Mouse (Mus musculus) hindbrain, embryonic 15.5 days (tissue): Measurements from ENCODE around the gene Trim44. TPM values are rescaled to one million over a fixed set of nuclear protein-coding genes. Genes with fewer than 3 reads are reported as not detected.
A peak's percentile ranks its signal among the peaks of the same experiment; 100 is the strongest.

Source experiments
- ATAC-seq: fragments of 200-750 bp; cut with Nextera tagmentation; 2 replicates; pipeline ENCODE4 v1.8.0; 2017; ENCODE audit warnings: low read depth, moderate number of reproducible peaks, moderate TSS enrichment; ENCODE audit not compliant: low FRiP score
- H3K27ac ChIP-seq: fragments of 300-500 bp; sonication (generic); replicated peaks from 2 replicates; pipeline ENCODE4 v1.5.1; 2015; ENCODE audit warnings: mild to moderate bottlenecking, inconsistent platforms
- H3K27me3 ChIP-seq: fragments of 300-500 bp; sonication (generic); 2 replicates; pipeline ENCODE4 v1.6.1; 2015; ENCODE audit warnings: control low read depth, inconsistent platforms
- H3K36me3 ChIP-seq: fragments of 300-500 bp; sonication (generic); 2 replicates; pipeline ENCODE4 v1.6.1; 2015; ENCODE audit warnings: control low read depth, inconsistent platforms
- H3K4me1 ChIP-seq: fragments of 300-500 bp; sonication (generic); replicated peaks from 2 replicates; pipeline ENCODE4 v1.6.1; 2015; ENCODE audit warnings: control low read depth, inconsistent platforms
- H3K4me2 ChIP-seq: fragments of 300-500 bp; sonication (generic); 2 replicates; pipeline ENCODE4 v1.6.1; 2015; ENCODE audit warnings: moderate library complexity, mild to moderate bottlenecking, inconsistent platforms
- H3K4me3 ChIP-seq: fragments of 300-500 bp; sonication (generic); 2 replicates; pipeline ENCODE4 v1.5.1; 2015; ENCODE audit warnings: mild to moderate bottlenecking, inconsistent platforms
- H3K9ac ChIP-seq: fragments of 300-500 bp; sonication (generic); 2 replicates; pipeline ENCODE4 v1.6.1; 2015; ENCODE audit warnings: inconsistent platforms
- H3K9me3 ChIP-seq: fragments of 300-500 bp; sonication (generic); 2 replicates; pipeline ENCODE4 v1.6.1; 2016; ENCODE audit warnings: control low read depth, inconsistent platforms
- WGBS: fragments of 180-500 bp; shearing (Covaris S2); methylation state at CpG from one replicate; pipeline ENCODE4 v1.1.7; 2015; 5-methylcytosine and 5-hydroxymethylcytosine counted together
- polyA plus RNA-seq: library from polyadenylated mRNA; unstranded; fragments of >200 nt; fragmentation: Nextera tagmentation; extraction: Ambion mirVana; gene quantifications from 2 replicates; pipeline ENCODE4 v1.2.1, GENCODE M21; 2015

Gene Trim44
- polyA plus RNA-seq, 1 experiment from 2014 or later = 63.5 TPM

GRCm38 (mm10) chr2:102267582-102268339 is 139.9 kb downstream of the Trim44 start:
- no peaks in the 10 kb centered on the region for H3K27me3 ChIP-seq
- no peak overlapping the region for H3K9ac ChIP-seq
- no peak overlapping the region for H3K27ac ChIP-seq
- WGBS = 75% methylated on average over 13 of the region's 13 CpGs
- H3K4me3 ChIP-seq = no peak overlapping the region
- no peaks in the 10 kb centered on the region for H3K9me3 ChIP-seq
- no peak for ATAC-seq
- no peak overlapping the region for H3K4me2 ChIP-seq
- no peaks in the 10 kb centered on the region for H3K36me3 ChIP-seq
- H3K4me1 ChIP-seq = no peaks in the 10 kb centered on the region

DNA sequence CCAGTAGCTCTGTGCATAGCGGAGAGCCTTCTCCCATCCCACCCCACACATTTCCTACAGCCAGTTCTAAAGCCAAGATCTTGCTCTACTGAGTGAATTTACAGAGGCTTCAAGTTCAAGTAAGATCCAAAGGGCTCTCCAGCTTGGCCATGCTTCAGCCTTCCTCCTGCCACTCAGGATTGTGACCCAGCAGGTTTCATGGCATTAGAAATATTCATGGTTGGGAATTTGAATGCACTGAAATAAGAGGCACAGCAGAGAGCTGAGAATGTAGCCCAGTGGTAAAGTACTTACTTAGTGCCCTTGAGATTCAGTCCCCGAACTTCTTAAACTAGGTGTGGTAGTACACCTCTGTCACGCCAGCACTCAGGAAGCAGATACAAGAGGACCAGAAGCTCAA is 140.7 kb downstream of the Trim44 start:
- Histone ChIP-seq H3K4me3 (no peak overlapping the region), H3K27ac (no peak overlapping the region), H3K4me2 (no peak overlapping the region), H3K27me3 (no peaks in the 10 kb centered on the region), H3K9ac (no peak overlapping the region), H3K4me1 (no peaks in the 10 kb centered on the region), H3K36me3 (no peaks in the 10 kb centered on the region), H3K9me3 (no peaks in the 10 kb centered on the region)
- WGBS = 87% methylated on average over 3 of the region's 3 CpGs
- no peak for ATAC-seq

- Histone ChIP-seq H3K4me1 (peaks cover 20% of the 10 kb centered on the region), H3K36me3 (no peaks in the 10 kb centered on the region), H3K27ac (no peak overlapping the region), H3K4me2 (peak overlapping the region; percentile 36), H3K4me3 (0 out of 2 replicates have a peak overlapping the region, but pooled peaks have one; percentile 3), H3K27me3 (no peaks in the 10 kb centered on the region), H3K9ac (no peak overlapping the region), H3K9me3 (no peaks in the 10 kb centered on the region)
- 23% methylated on average over 13 of the region's 13 CpGs for WGBS
- peak; percentile 57; the same call in 1 of the 2 replicates for ATAC-seq
Observed at GRCm38 (mm10) chr2:102259139-102259538, 148.5 kb downstream of the Trim44 start.

GRCm38 (mm10) chr2:102258682-102259081 is 148.9 kb downstream of the Trim44 start:
- peak; percentile 29; the same call in 1 of the 2 replicates for ATAC-seq
- H3K27me3 ChIP-seq = no peaks in the 10 kb centered on the region
- H3K4me1 ChIP-seq = peaks cover 20% of the 10 kb centered on the region
- H3K27ac ChIP-seq = no peak overlapping the region
- WGBS = 28% methylated on average over 8 of the region's 8 CpGs
- H3K9ac ChIP-seq = no peak overlapping the region
- no peaks in the 10 kb centered on the region for H3K9me3 ChIP-seq
- H3K4me3 ChIP-seq = no peak overlapping the region
- H3K4me2 ChIP-seq = peak overlapping the region; percentile 36; the same call in 1 of the 2 replicates
- H3K36me3 ChIP-seq = no peaks in the 10 kb centered on the region

- Histone ChIP-seq H3K36me3 (no peaks in the 10 kb centered on the region), H3K9me3 (no peaks in the 10 kb centered on the region), H3K9ac (no peak overlapping the region), H3K4me1 (peaks cover 20% of the 10 kb centered on the region), H3K4me2 (peak overlapping the region; percentile 32), H3K27ac (no peak overlapping the region), H3K4me3 (no peak overlapping the region), H3K27me3 (no peaks in the 10 kb centered on the region)
- WGBS = 3% methylated on average over 12 of the region's 12 CpGs
- ATAC-seq = peak; percentile 19; the same call in 1 of the 2 replicates
Observed at GRCm38 (mm10) chr2:102257964-102258605, 149.5 kb downstream of the Trim44 start.

- WGBS = 68% methylated on average over 5 of the region's 5 CpGs
- H3K9ac ChIP-seq = no peak overlapping the region
- no peak overlapping the region for H3K27ac ChIP-seq
- no peaks in the 10 kb centered on the region for H3K36me3 ChIP-seq
- H3K4me3 ChIP-seq = no peak overlapping the region
- H3K4me1 ChIP-seq = peaks cover 20% of the 10 kb centered on the region
- H3K9me3 ChIP-seq = no peaks in the 10 kb centered on the region
- no peak overlapping the region for H3K4me2 ChIP-seq
- no peaks in the 10 kb centered on the region for H3K27me3 ChIP-seq
- ATAC-seq = no peak
Observed at GRCm38 (mm10) chr2:102256591-102257335, 150.9 kb downstream of the Trim44 start.

DNA sequence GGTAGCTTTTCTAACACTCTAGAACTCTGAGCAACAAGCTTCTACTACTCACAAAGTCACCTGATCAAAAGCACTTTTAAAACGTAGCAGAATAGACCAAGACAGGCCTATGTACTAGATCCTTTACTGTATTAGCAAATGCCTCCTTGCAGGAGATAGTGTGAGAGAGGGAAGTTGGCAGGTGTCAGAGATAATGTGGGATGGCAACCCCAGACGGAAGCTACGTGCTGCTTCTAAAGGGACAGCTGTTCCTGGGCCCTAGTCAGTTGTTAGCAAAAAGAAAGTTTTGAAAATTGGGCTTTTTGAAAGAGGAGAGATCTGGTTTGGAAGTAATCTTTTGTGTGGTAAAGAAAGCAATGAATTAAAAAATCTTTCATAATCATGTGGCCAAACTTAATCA is 151.5 kb downstream of the Trim44 start:
- H3K27me3 ChIP-seq = no peaks in the 10 kb centered on the region
- no peak overlapping the region for H3K4me3 ChIP-seq
- no peak overlapping the region for H3K27ac ChIP-seq
- ATAC-seq = no peak
- H3K9me3 ChIP-seq = no peaks in the 10 kb centered on the region
- no peak overlapping the region for H3K9ac ChIP-seq
- WGBS = 85% methylated on average over 3 of the region's 3 CpGs
- no peaks in the 10 kb centered on the region for H3K36me3 ChIP-seq
- H3K4me2 ChIP-seq = no peak overlapping the region
- peaks cover 20% of the 10 kb centered on the region for H3K4me1 ChIP-seq

DNA sequence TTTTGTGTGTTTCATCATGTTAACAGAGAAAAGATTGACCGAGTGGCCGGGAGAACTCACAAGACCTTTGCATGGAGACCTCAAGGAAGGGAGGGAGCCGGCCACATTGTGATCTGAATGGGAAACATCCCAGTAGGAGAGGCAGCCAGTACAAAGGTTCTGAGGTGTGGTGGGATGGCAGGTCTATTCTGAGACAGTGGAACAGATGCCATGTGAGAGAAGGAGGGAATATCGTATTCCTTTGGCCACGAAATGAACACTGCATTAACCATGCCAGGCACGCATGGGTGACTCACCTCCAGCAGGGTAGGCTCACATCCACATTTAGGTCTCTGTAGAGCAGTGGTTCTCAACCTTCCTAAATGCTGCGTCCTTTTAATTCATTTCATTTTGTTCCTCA is 154.4 kb downstream of the Trim44 start:
- ATAC-seq = no peak
- 86% methylated on average over 7 of the region's 7 CpGs for WGBS
- Histone ChIP-seq H3K9me3 (no peaks in the 10 kb centered on the region), H3K36me3 (no peaks in the 10 kb centered on the region), H3K4me1 (peaks cover 7% of the 10 kb centered on the region), H3K27ac (no peak overlapping the region), H3K9ac (no peak overlapping the region), H3K27me3 (no peaks in the 10 kb centered on the region), H3K4me2 (no peak overlapping the region), H3K4me3 (no peak overlapping the region)

DNA sequence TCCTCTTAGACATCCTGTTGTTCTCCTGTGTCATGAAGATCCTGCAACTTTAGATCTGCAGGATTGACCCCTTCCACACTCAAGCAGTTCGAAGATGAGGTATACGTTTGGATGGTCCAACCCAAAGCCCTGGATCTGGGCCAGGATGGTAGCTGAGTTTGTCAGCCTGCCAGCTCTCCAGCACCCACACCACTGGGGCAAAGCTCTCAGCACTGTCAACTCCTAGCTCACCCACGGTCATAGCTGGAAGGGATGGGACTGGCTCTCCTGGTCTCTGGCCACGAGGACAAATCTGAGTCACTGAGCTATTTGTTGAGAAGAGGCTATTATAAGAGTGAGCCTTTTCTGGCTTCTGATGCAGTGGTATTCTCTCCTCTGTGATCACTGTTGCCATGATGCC is 155.0 kb downstream of the Trim44 start:
- WGBS = 56% methylated on average over 4 of the region's 4 CpGs

More for the DNA sequence above, 155.0 kb downstream of the Trim44 start:
- no peak for ATAC-seq
- Histone ChIP-seq H3K27ac (no peak overlapping the region), H3K9me3 (no peaks in the 10 kb centered on the region), H3K4me2 (no peak overlapping the region), H3K4me1 (peaks cover 1% of the 10 kb centered on the region), H3K27me3 (no peaks in the 10 kb centered on the region), H3K9ac (no peak overlapping the region), H3K4me3 (no peak overlapping the region), H3K36me3 (no peaks in the 10 kb centered on the region)

Other genes with a start within 250 kb of the Trim44 start
- gene Ldlrad3, start 221.4 kb downstream of the Trim44 start, polyA plus RNA-seq = 28.8 and 29.6 TPM in 2 replicates
- 33.4 and 40.1 TPM in 2 replicates for gene Fjx1, start 44.7 kb upstream of the Trim44 start, polyA plus RNA-seq
- 8.2 and 9.7 TPM in 2 replicates for gene Pamr1, start 142.2 kb upstream of the Trim44 start, polyA plus RNA-seq